ENCODE assay signal across 22 mouse cellular contexts in genomic region chr4:150014378-150015091, GRCm38 (mm10). TPM values are rescaled to one million over a fixed set of nuclear protein-coding genes. Genes with fewer than 3 reads are reported as not detected.
DNase-seq lines count a peak whose midpoint lies in the region; ATAC-seq and TF ChIP-seq lines count a peak whose summit lies in the region.
"Had no signal": no experiment of that assay in that cellular context is flagged by ENCODE, and none has a peak within 500 bp of the region (broad histone marks: within the 10 kb centered on the region; RNA-seq: fewer than 3 reads in every experiment).

No protein-coding gene starts in this region.

- H3K36me3 ChIP-seq in intestine, embryonic 16.5 days (ENCODE audit: control insufficient read depth, insufficient read depth, low read length), result no peaks in the 10 kb centered on the region
- H3K36me3 ChIP-seq: forebrain, embryonic 10.5 days; heart, embryonic 10.5 days; heart, embryonic 13.5 days; hindbrain, embryonic 12.5 days; hindbrain, embryonic 15.5 days had no signal

- WGBS in intestine, embryonic 16.5 days, result 67% methylated on average over 4 of the region's 4 CpGs

- no peaks in the 10 kb centered on the region for H3K9me3 ChIP-seq in intestine, embryonic 16.5 days (ENCODE audit: control insufficient read depth, low read length)
- H3K9me3 ChIP-seq: forebrain, embryonic 10.5 days; forebrain, embryonic 13.5 days; heart, embryonic 10.5 days; heart, embryonic 13.5 days; hindbrain, embryonic 12.5 days; hindbrain, embryonic 15.5 days had no signal

- no peak for TF ChIP-seq CTCF in gastrocnemius, adult 2 months (IDR thresholded peaks at IDR 0.05)
- no peak for TF ChIP-seq CTCF in bone marrow macrophage, adult 2 months (IDR thresholded peaks at IDR 0.05; ENCODE audit: low read depth, low read length)

- intact Hi-C loops in gastrocnemius, adult 2 months (cut with DNase I), result no loop called here
- intact Hi-C loops in gastrocnemius, postnatal 14 days (cut with DNase I; ENCODE audit: low total_unique reads), result no loop called here

- H3K4me3 ChIP-seq in gastrocnemius, adult 2 months, result no peak overlapping the region
- no peak overlapping the region for H3K4me3 ChIP-seq in bone marrow macrophage, adult 2 months (ENCODE audit: insufficient read depth, low read length)
- no peak overlapping the region for H3K4me3 ChIP-seq in intestine, embryonic 16.5 days (ENCODE audit: low read length)
- H3K4me3 ChIP-seq: forebrain, embryonic 10.5 days; forebrain, embryonic 13.5 days; heart, adult 2 months; heart, embryonic 10.5 days; heart, embryonic 13.5 days; hindbrain, embryonic 12.5 days; hindbrain, embryonic 15.5 days had no signal

- H3K27me3 ChIP-seq in intestine, embryonic 16.5 days (replicated peaks; ENCODE audit: control insufficient read depth, insufficient read depth, low read length), result no peaks in the 10 kb centered on the region
- H3K27me3 ChIP-seq: forebrain, embryonic 13.5 days; heart, embryonic 13.5 days; hindbrain, embryonic 15.5 days; Patski had no signal

- no peak overlapping the region for H3K4me2 ChIP-seq in intestine, embryonic 16.5 days (ENCODE audit: low read depth, low read length)
- H3K4me2 ChIP-seq: forebrain, embryonic 13.5 days; heart, embryonic 13.5 days; hindbrain, embryonic 12.5 days; hindbrain, embryonic 15.5 days had no signal

- ATAC-seq in intestine, embryonic 16.5 days, result peak; percentile 73
- ATAC-seq: forebrain, embryonic 13.5 days; forebrain, embryonic 16.5 days; Patski had no signal

- peaks cover 55% of the 10 kb centered on the region for H3K4me1 ChIP-seq in bone marrow macrophage, adult 2 months (ENCODE audit: control insufficient read depth, insufficient read depth, low read length)
- peaks cover 6% of the 10 kb centered on the region; the same call in 1 of the 2 replicates for H3K4me1 ChIP-seq in intestine, embryonic 16.5 days (ENCODE audit: control insufficient read depth, insufficient read depth, low read length)
- H3K4me1 ChIP-seq: forebrain, embryonic 13.5 days; hindbrain, embryonic 12.5 days; hindbrain, embryonic 15.5 days had no signal

- no peak for DNase-seq in gastrocnemius, adult 2 months
- no peak for DNase-seq in gastrocnemius, postnatal 14 days
- no peak for DNase-seq in thymus, postnatal 36 days
- DNase-seq in cerebellum, postnatal 25 days, result no peak
- DNase-seq: adrenal gland, postnatal 14 days; cerebellum, adult 11-12 months; cerebellum, adult 8-10 months; cerebellum, postnatal 10 days; gastrocnemius, postnatal 25 days; heart, adult 2 months; heart, postnatal 14 days; kidney, adult 11 months had no signal

- no peak overlapping the region for H3K9ac ChIP-seq in intestine, embryonic 16.5 days (ENCODE audit: low read depth, low read length)
- H3K9ac ChIP-seq: forebrain, embryonic 13.5 days; heart, embryonic 13.5 days; hindbrain, embryonic 12.5 days; hindbrain, embryonic 15.5 days had no signal

- no peak for TF ChIP-seq POLR2A in bone marrow macrophage, adult 2 months (IDR thresholded peaks at IDR 0.05; ENCODE audit: borderline replicate concordance, low read depth, low read length)

- peak overlapping the region; percentile 97; the same call in 1 of the 2 replicates for H3K27ac ChIP-seq in gastrocnemius, adult 2 months
- 0 out of 2 replicates have a peak overlapping the region, but pooled peaks have one; percentile 7 for H3K27ac ChIP-seq in bone marrow macrophage, adult 2 months (ENCODE audit: insufficient read depth, low read depth, low read length)
- no peak overlapping the region for H3K27ac ChIP-seq in intestine, embryonic 16.5 days (ENCODE audit: low read length)
- H3K27ac ChIP-seq: forebrain, embryonic 10.5 days; forebrain, embryonic 13.5 days; heart, adult 2 months; heart, embryonic 10.5 days; heart, embryonic 13.5 days; hindbrain, embryonic 12.5 days; hindbrain, embryonic 15.5 days had no signal

RNA-seq across cellular contexts. Expression of gene H6pd, which starts 5.7 kb away (rescaled TPM):
- total RNA-seq in gastrocnemius, adult 2 months (2021), result 100 to 1,000 TPM in 1 of 2 experiments, 10 to 100 TPM in 1; 41.6 to 104 TPM
- total RNA-seq in gastrocnemius, postnatal 14 days (2021), result 10 to 100 TPM; 48.5 to 62.8 TPM
- polyA plus RNA-seq in bone marrow macrophage, adult 2 months (2012; ENCODE audit: insufficient read depth, insufficient read length, missing spikeins), result 35.4 and 41.1 TPM in 2 replicates
- polyA plus RNA-seq in intestine, embryonic 16.5 days (2015; fragmentation: Nextera tagmentation; extraction: Ambion mirVana), result 31.6 and 41.6 TPM in 2 replicates

RNA-seq across cellular contexts. Expression of gene Spsb1, which starts 59.7 kb away (rescaled TPM):
- total RNA-seq in gastrocnemius, adult 2 months (2021), result 10 to 100 TPM in 1 of 2 experiments, 1 to 10 TPM in 1; 5.5 to 16.1 TPM
- 10 to 100 TPM; 12.9 to 20.1 TPM for total RNA-seq in gastrocnemius, postnatal 14 days (2021)
- polyA plus RNA-seq in bone marrow macrophage, adult 2 months (2012; ENCODE audit: insufficient read depth, insufficient read length, missing spikeins), result 1.2 TPM in 1 of 2 replicates, not detected in the other
- polyA plus RNA-seq in intestine, embryonic 16.5 days (2015; fragmentation: Nextera tagmentation; extraction: Ambion mirVana), result 17.0 and 20.6 TPM in 2 replicates
